9 mouse cellular contexts compared by ENCODE assay signal in genomic region chr11:95834143-95834667, GRCm38 (mm10). TPM values are rescaled to one million over a fixed set of nuclear protein-coding genes. Genes with fewer than 3 reads are reported as not detected.
DNase-seq lines count a peak whose midpoint lies in the region; ATAC-seq and TF ChIP-seq lines count a peak whose summit lies in the region.
"Had no signal": no experiment of that assay in that cellular context is flagged by ENCODE, and none has a peak within 500 bp of the region (broad histone marks: within the 10 kb centered on the region; RNA-seq: fewer than 3 reads in every experiment).

No protein-coding gene starts in this region.

- H3ac ChIP-seq in C2C12 (ENCODE audit: control insufficient read depth, insufficient read length, low read depth), result no peak overlapping the region

- no peak for ATAC-seq in erythroblast, adult 5-6 weeks (replicated peaks; ENCODE audit: low FRiP score, poor library complexity, severe bottlenecking)
- no peak for ATAC-seq in embryonic facial prominence, embryonic 11.5 days (replicated peaks; ENCODE audit: insufficient number of reproducible peaks, low FRiP score, low TSS enrichment, low read depth)

- peaks cover 70% of the 10 kb centered on the region for H3K4me1 ChIP-seq in erythroblast, embryonic 14.5 days (ENCODE audit: control insufficient read depth)
- H3K4me1 ChIP-seq in embryonic facial prominence, embryonic 11.5 days (ENCODE audit: control insufficient read depth, insufficient read depth, low read length), result peaks cover 12% of the 10 kb centered on the region

- peak overlapping the region; percentile 11; the same call in 1 of the 2 replicates for H3K4me2 ChIP-seq in embryonic facial prominence, embryonic 11.5 days (ENCODE audit: low read depth, low read length)

- peak; percentile 44 for DNase-seq in embryonic facial prominence, embryonic 11.5 days (ENCODE audit: low spot score)
- peak; percentile 65 for DNase-seq in kidney, postnatal 10 days
- DNase-seq in lung, postnatal 36 days, result peak; percentile 75
- DNase-seq in thymus, adult 18-20 months, result peak; percentile 94 to 97
- DNase-seq in ovary, postnatal 10 days (ENCODE audit: low spot score), result no peak

- peaks cover 68% of the 10 kb centered on the region for H3K27me3 ChIP-seq in erythroblast, embryonic 14.5 days (ENCODE audit: control insufficient read depth)
- H3K27me3 ChIP-seq in C2C12 (ENCODE audit: control insufficient read depth, insufficient read depth, insufficient read length), result no peaks in the 10 kb centered on the region
- H3K27me3 ChIP-seq in embryonic facial prominence, embryonic 11.5 days (ENCODE audit: control insufficient read depth, insufficient read depth, low read length), result peaks cover 71% of the 10 kb centered on the region

- H3K79me3 ChIP-seq in C2C12 (ENCODE audit: low read depth), result no peaks in the 10 kb centered on the region

- TF ChIP-seq CTCF in C2C12 (IDR thresholded peaks at IDR 0.05; ENCODE audit: control insufficient read depth, insufficient read depth, insufficient read length), result no peak

- H3K9me3 ChIP-seq in erythroblast, embryonic 14.5 days (ENCODE audit: control insufficient read depth, low read length), result peaks cover 24% of the 10 kb centered on the region
- H3K9me3 ChIP-seq in embryonic facial prominence, embryonic 11.5 days (replicated peaks; ENCODE audit: control insufficient read depth, low read length), result no peaks in the 10 kb centered on the region

- no peak overlapping the region for H3K27ac ChIP-seq in embryonic facial prominence, embryonic 11.5 days (replicated peaks; ENCODE audit: low read depth, low read length)

- H3K9ac ChIP-seq in embryonic facial prominence, embryonic 11.5 days (replicated peaks; ENCODE audit: low read length), result no peak overlapping the region

- H3K79me2 ChIP-seq in C2C12 (ENCODE audit: control insufficient read depth, insufficient read depth), result no peaks in the 10 kb centered on the region

- WGBS in embryonic facial prominence, embryonic 11.5 days, result 5% methylated on average over 22 of the region's 22 CpGs

- H3K4me3 ChIP-seq in erythroblast, embryonic 14.5 days (replicated peaks), result peak overlapping the region; percentile 46
- H3K4me3 ChIP-seq in C2C12 (ENCODE audit: insufficient read depth, poor library complexity, severe bottlenecking), result no peak overlapping the region
- no peak overlapping the region for H3K4me3 ChIP-seq in embryonic facial prominence, embryonic 11.5 days (ENCODE audit: low read depth, low read length)
- H3K4me3 ChIP-seq: left cerebral cortex, adult 2 months had no signal

- peaks cover 38% of the 10 kb centered on the region for H3K36me3 ChIP-seq in erythroblast, embryonic 14.5 days (ENCODE audit: control insufficient read depth)
- no peaks in the 10 kb centered on the region for H3K36me3 ChIP-seq in C2C12 (ENCODE audit: control insufficient read depth, insufficient read depth)
- no peaks in the 10 kb centered on the region for H3K36me3 ChIP-seq in embryonic facial prominence, embryonic 11.5 days (replicated peaks; ENCODE audit: control insufficient read depth, insufficient read depth, low read depth, low read length)

TF ChIP-seq in C2C12, 6 proteins besides CTCF, POLR2A, EP300 and RAD21:
- TF ChIP-seq MYOD1 (IDR thresholded peaks at IDR 0.05; ENCODE audit: control insufficient read depth, insufficient read length, low read depth) (peak; percentile 47), CEBPB (IDR thresholded peaks at IDR 0.05; ENCODE audit: low read depth) (no peak), MYOG (IDR thresholded peaks at IDR 0.05; ENCODE audit: control insufficient read depth, extremely low read depth, insufficient read length) (no peak), USF1 (IDR thresholded peaks at IDR 0.05; ENCODE audit: low read depth) (no peak)

RNA-seq across cellular contexts. Expression of gene Gngt2, which starts 2.8 kb away (rescaled TPM):
- 0.18 and 0.59 TPM in 2 replicates for polyA plus RNA-seq in erythroblast, embryonic 14.5 days (2012)
- total RNA-seq in erythroblast, adult 5-6 weeks (2015; ENCODE audit: low replicate concordance), result 9.8 and 15.0 TPM in 2 replicates
- 9.4 and 13.0 TPM in 2 replicates for total RNA-seq in erythroblast, adult 5-6 weeks (2017; ENCODE audit: low replicate concordance)
- polyA plus RNA-seq in C2C12 (2012; fragmentation: generic; extraction: Trizol), result 2.7 TPM
- polyA plus RNA-seq in embryonic facial prominence, embryonic 11.5 days (2014; fragmentation: Nextera tagmentation; extraction: Ambion mirVana), result 7.8 and 9.2 TPM in 2 replicates

RNA-seq across cellular contexts. Expression of gene Abi3, which starts 8.1 kb away (rescaled TPM):
- polyA plus RNA-seq in erythroblast, embryonic 14.5 days (2012), result 0.61 and 1.0 TPM in 2 replicates
- 4.8 and 6.7 TPM in 2 replicates for total RNA-seq in erythroblast, adult 5-6 weeks (2015; ENCODE audit: low replicate concordance)
- 3.5 and 5.5 TPM in 2 replicates for total RNA-seq in erythroblast, adult 5-6 weeks (2017; ENCODE audit: low replicate concordance)
- 0.33 TPM for polyA plus RNA-seq in C2C12 (2012; fragmentation: generic; extraction: Trizol)
- polyA plus RNA-seq in embryonic facial prominence, embryonic 11.5 days (2014; fragmentation: Nextera tagmentation; extraction: Ambion mirVana), result 2.1 and 2.4 TPM in 2 replicates

RNA-seq across cellular contexts. Expression of gene Phospho1, which starts 9.9 kb away (rescaled TPM):
- 161 and 210 TPM in 2 replicates for polyA plus RNA-seq in erythroblast, embryonic 14.5 days (2012)
- total RNA-seq in erythroblast, adult 5-6 weeks (2015; ENCODE audit: low replicate concordance), result 71.9 and 86.1 TPM in 2 replicates
- total RNA-seq in erythroblast, adult 5-6 weeks (2017; ENCODE audit: low replicate concordance), result 54.2 and 57.9 TPM in 2 replicates
- polyA plus RNA-seq in C2C12 (2012; fragmentation: generic; extraction: Trizol), result 98.3 TPM
- not detected in 2 replicates for polyA plus RNA-seq in embryonic facial prominence, embryonic 11.5 days (2014; fragmentation: Nextera tagmentation; extraction: Ambion mirVana)

Comparison
In these comparisons a context has a peak if more than half of its experiments do, and no peak if none do; other contexts are left out.
1. RNA of gene Phospho1, which starts 9.9 kb away (polyA plus RNA-seq): 161 to 210 TPM in erythroblast, embryonic 14.5 days and 98.3 TPM in C2C12 (single experiment); not detected in embryonic facial prominence, embryonic 11.5 days; every median in the first group is over 10 times any median in the second.